Mouse (Mus musculus) telencephalon, adult 2 months (tissue): ENCODE measurements around the gene Ipo5.

Source experiments
- DNase-seq: peaks from one replicate; pipeline ENCODE4 v3.0.0-alpha.2; 2011; ENCODE audit warnings: low read depth, low spot score

The Ipo5 gene

DNA sequence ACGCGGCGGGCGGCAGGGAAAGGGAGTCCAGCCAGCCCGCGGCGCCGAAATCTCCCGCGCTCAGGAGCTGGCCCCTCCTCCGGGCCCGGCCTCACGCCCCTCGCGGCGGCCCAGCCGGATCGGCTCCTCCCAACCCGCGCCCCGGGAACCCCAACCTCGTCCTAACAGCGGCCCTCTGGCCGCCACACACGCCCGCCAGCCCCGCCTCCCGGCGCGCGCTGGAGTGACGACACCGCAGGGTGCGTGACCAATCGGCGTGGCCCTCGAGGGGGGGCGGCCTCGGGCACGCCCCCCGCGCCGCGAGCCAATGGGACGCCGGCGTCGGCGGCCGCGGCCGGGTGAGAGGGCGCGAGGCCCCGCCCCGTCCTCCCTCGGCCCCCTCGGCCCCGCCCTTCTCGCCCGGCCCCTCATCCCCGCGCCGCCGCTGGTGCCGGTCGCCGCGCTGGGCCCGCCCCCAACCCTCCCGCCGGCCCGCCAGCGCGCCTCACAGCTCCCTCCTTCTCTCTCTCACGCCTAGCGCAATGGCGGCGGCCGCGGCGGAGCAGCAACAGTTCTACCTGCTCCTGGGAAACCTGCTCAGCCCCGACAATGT, at the start of gene Ipo5:
Gene Ipo5, plus strand, starts transcription at position 492 of the 592 bp plus-strand sequence.
- peak; percentile 79 for DNase-seq

DNA sequence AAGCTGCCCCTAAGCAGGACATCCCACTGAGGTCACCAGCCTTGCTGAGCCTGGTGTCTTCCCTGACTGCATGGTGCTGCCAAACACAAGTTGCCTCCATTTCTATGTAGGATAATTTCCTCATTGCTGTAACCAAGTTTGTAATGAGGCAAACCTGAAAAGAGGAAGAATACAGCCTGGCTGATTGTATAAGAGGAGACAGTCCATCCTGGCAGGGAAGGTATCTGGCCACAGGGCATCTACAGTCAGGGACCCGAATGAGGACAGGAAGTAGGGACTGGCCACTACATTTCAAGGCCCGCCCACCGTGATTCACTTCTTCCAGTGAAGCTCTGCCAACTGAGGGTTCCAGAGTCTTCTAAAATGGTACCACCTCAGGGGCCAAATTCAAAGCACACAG, 47.8 kb upstream of the Ipo5 start:
- DNase-seq, result no peak

GRCm38 (mm10) chr14:120864896-120865295, 46.1 kb upstream of the Ipo5 start:
- no peak for DNase-seq

- no peak for DNase-seq
Observed at GRCm38 (mm10) chr14:120866573-120866972, 44.5 kb upstream of the Ipo5 start.

DNA sequence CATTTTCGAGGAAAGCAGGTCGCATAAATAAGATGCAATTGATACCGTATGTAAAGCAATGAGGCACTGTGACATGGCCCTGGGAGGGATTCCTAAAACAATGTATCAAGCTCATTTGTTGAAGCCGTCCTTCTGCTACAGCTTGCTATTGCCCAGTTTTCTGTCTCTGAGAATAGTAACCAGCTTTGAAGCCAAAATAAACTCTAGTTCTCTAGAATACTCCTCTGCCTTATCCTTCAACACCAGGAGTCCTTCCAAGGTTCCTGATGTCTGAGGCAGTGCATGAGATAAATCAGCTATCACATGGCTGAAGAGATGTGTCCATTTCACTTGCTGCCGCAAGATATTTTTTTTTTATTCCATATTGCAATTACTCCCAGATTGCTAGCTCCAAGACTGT, 43.9 kb upstream of the Ipo5 start:
- DNase-seq, result peak; percentile 61

DNA sequence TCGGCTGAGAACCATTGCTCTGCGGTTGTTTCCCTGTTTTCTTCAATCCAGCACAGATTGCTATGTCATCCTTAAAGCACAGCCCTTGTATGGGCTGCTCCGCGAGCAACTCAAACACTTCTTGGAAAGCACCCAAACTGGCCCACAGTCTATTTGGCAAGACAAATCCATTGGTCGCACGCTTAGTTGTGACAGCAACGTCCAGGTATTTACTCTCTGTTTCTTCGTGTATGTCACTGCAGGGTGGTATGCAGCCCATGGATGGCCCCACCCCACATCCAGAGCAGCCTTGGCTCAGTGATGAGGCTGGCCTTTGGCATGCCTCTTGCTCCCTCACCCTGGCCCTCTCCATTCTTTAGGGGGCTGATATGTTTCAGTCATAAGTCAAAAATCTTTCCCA, 42.5 kb upstream of the Ipo5 start:
- DNase-seq, result no peak

- DNase-seq, result no peak
Observed at GRCm38 (mm10) chr14:120870736-120871135, 40.3 kb upstream of the Ipo5 start.

GRCm38 (mm10) chr14:120874397-120874796, 36.6 kb upstream of the Ipo5 start:
- no peak for DNase-seq

DNA sequence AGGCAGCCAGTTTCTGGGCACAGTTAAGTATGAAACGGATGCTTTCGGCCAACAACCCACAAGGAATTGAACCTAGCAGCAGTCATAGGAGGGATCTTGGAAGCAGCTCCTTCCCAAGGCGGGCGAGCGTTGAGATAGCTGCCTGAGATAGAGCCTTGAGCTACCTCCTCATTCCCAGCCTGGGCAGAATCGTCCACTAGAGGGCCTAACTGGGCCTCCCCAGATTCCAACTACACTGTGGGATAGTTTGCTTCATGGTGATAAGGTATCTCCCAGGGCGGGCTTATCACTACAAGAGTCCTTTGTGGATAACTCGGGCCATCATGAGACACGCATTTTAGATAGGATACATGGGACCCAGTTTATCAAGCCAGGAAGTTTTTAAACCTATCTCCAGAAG, 35.9 kb upstream of the Ipo5 start:
- no peak for DNase-seq

DNA sequence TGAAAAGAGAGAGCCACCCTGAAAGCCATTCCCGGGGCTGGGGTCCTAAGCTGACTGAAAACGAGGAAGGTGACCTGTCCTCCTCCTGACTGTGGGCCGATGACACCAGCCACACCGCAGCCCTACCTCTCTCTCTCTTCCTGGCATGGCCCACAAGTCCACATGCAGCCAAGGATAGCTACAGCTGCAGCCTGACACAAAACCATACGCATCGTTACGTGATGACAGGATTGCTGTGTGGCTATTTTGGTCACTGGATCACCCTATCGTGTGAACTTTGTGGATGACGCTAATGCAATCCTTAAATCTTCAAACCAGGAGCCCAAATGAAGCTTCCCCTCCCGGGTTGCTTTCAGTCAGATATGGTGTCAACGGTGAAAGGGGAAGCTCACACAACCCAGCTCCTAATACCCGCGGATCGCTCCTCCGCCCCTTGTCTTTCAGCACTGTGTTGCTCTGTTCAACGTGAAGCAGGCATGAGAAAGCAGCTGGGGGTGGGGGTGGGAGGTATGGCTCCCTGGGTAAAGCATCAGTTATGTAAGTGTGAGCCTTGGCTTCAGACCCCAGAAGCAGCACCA, 35.1 kb upstream of the Ipo5 start:
- no peak for DNase-seq

DNA sequence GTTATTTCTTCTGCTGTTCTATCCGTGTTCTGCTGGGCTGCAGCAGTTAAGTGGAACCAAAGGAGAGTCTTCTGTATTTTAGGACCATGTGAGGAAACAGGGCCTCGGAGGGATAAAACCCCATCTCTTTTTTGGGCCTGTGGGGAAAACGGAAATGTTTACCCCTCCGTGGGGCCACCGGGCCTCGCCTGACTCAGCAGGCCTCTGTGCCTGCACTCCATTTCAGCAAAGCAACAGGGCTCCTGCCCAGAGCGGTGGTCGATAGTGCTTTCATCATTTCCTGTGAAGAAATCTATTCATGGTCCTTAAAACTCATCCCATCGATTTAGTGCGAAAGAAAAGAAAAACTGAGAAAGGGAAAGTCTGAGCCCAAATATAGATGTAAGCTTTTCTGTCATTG, 33.9 kb upstream of the Ipo5 start:
- DNase-seq, result no peak

DNA sequence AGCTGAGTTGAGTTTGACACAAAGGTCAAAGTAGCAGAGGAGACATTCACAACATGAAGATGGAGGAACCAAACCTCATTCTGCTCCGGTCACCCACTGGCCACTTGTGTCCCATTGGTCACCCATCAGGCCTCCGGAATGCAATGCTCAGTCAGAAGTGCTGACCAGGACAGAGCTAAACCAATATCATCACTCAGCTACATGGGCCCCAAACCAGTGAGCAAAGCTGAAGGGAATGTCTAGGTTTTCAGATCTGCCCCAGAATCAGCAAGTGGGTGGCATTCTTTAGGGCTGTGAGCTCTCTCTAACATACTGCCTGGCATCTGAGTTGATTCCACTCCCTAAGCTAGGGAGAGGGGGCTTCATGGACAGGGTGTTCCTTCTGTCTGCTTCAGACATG, 32.0 kb upstream of the Ipo5 start:
- no peak for DNase-seq

DNA sequence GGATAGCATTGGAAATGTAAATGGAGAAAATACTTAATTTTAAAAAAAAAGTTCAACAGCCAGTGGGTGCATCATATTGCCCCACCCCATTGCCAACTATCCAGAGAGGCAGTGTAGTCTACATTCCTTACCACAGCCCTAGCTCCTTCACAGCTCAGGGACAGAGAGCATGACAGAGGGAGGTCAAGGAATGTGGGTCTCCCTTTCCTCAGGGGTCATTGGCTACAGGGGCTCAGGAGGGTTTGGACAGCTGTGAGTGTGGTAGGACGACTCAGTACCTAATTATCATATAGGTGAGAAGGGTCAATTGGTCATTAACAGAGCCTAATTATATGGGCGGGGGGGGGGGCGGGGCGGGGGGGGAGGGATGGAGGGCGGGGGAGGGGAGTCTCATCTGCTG, 30.4 kb upstream of the Ipo5 start:
- no peak for DNase-seq

DNA sequence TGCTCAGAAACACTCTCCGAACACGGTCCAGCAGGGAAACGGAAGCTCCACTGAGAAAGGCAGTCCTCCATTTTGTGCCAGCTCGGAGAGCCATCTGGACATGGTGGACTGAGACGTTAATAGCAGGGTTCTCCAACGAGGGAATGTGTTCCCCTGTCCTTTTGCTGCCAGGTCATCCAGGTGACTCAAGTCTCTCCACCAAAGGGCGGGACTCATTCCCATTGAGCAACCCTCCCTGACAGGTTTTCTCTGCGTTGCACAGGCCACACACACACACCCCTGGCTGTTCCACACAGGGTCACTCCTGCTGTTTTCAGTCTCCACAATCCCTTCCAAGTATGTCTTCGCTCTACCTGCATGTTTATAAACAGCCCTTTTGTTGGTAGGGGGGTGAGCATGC, 30.0 kb upstream of the Ipo5 start:
- DNase-seq, result no peak

GRCm38 (mm10) chr14:120888681-120889080, 22.3 kb upstream of the Ipo5 start:
- DNase-seq, result no peak

GRCm38 (mm10) chr14:120892369-120892768, 18.7 kb upstream of the Ipo5 start:
- peak; percentile 44 for DNase-seq

GRCm38 (mm10) chr14:120896613-120897012, 14.4 kb upstream of the Ipo5 start:
- DNase-seq, result no peak

GRCm38 (mm10) chr14:120898876-120899275, 12.1 kb upstream of the Ipo5 start:
- no peak for DNase-seq

DNA sequence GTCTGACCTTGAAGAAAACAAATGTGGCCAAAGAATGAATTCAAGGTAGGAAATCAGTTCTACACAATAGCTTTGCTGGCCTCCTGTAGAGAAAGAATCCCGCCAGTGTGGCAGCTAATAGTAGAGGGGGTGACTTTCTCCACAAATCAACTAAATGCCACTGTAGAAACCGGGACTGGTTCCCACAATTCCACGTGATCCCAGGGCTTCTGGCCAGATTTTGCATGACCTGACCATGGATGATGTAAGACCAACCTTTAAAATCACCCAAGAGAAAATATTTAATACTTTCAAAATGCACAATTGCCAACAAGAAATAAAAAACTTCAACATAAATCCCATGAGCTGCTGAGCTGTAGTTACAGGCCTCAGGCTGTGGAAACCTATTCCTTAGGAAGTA, 1.6 kb upstream of the Ipo5 start:
- DNase-seq, result no peak

- DNase-seq, result no peak
Observed at GRCm38 (mm10) chr14:120910320-120910719, 704 bp upstream of the Ipo5 start.

DNA sequence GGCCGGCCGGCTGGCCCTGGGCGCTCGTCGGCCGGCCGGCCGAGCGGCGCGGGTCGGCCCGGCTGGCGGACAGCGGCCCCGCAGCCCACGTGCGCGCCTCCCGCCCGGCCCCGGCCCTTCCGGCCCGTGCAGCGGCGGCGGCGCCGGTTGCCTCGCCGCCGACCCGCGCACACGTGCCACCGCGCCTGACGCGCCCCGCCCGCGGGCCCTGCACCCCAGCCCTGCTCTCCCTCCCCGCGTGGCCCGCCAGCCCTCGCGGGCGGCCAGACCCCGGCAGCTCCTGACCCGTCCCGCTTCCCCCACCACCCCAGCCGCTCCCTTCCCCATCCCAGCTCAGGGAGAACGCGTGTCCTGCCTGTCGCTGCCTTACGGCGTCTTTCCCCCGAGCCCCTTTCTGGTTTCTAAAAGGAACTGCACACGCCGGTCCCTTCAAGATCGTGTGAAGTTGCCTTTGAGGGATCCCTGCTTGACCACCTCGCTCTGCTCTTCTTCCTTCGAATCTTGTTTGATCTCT, 421 bp downstream of the Ipo5 start:
- no peak for DNase-seq

GRCm38 (mm10) chr14:120912090-120912710, 1.2 kb downstream of the Ipo5 start:
- no peak for DNase-seq

GRCm38 (mm10) chr14:120912916-120913315, 1.9 kb downstream of the Ipo5 start:
- DNase-seq, result no peak
